Mouse (Mus musculus): ENCODE results near the gene Crispld2.

GRCm38 (mm10) chr8:120001712-120002111 is 9.5 kb downstream of the Crispld2 start:
- no peak for TF ChIP-seq CTCF (IDR thresholded peaks at IDR 0.05; ENCODE audit: borderline replicate concordance, extremely low read depth, insufficient read depth, insufficient read length)
- TF ChIP-seq POLR2A (IDR thresholded peaks at IDR 0.05; ENCODE audit: borderline replicate concordance, extremely low read depth, insufficient read depth, insufficient read length, poor library complexity, severe bottlenecking), result no peak
